Mouse (Mus musculus) R1 (cell line): ENCODE data around the gene Ptpn7.

Experiments used
- DNase-seq: peaks from one replicate; pipeline ENCODE4 v3.0.0-alpha.2; 2018; ENCODE audit warnings: low read depth, low spot score

Gene Ptpn7

GRCm38 (mm10) chr1:135158633-135159032, 26.1 kb downstream of the Ptpn7 start:
- DNase-seq, result no peak

- no peak for DNase-seq
These were observed 26.6 kb downstream of the Ptpn7 start for GRCm38 (mm10) chr1:135159074-135159473.

- no peak for DNase-seq
These were observed 27.1 kb downstream of the Ptpn7 start for GRCm38 (mm10) chr1:135159556-135160123.

- DNase-seq, result no peak
These were observed 28.0 kb downstream of the Ptpn7 start for GRCm38 (mm10) chr1:135160411-135161050.

GRCm38 (mm10) chr1:135162720-135163119, 30.2 kb downstream of the Ptpn7 start:
- DNase-seq, result no peak

GRCm38 (mm10) chr1:135167435-135167834, 34.9 kb downstream of the Ptpn7 start, which contains the start of gene Gpr37l1:
Gene Gpr37l1, minus strand, starts transcription at chr1:135167681.
- no peak for DNase-seq

GRCm38 (mm10) chr1:135168453-135169200, 36.1 kb downstream of the Ptpn7 start:
- no peak for DNase-seq

GRCm38 (mm10) chr1:135169556-135170224, 37.2 kb downstream of the Ptpn7 start:
- no peak for DNase-seq

GRCm38 (mm10) chr1:135170299-135170698, 37.8 kb downstream of the Ptpn7 start:
- peak; percentile 31 for DNase-seq

- no peak for DNase-seq
These were observed 38.7 kb downstream of the Ptpn7 start for GRCm38 (mm10) chr1:135171202-135171601.

- DNase-seq, result peak; percentile 84
These were observed 39.5 kb downstream of the Ptpn7 start for GRCm38 (mm10) chr1:135171984-135172383.

GRCm38 (mm10) chr1:135173311-135173710, 40.8 kb downstream of the Ptpn7 start:
- no peak for DNase-seq

- DNase-seq, result no peak
These were observed 42.7 kb downstream of the Ptpn7 start for GRCm38 (mm10) chr1:135175176-135175575.

- DNase-seq, result no peak
These were observed 45.2 kb downstream of the Ptpn7 start for GRCm38 (mm10) chr1:135177724-135178123.

GRCm38 (mm10) chr1:135178863-135179262, 46.4 kb downstream of the Ptpn7 start:
- DNase-seq, result no peak

- DNase-seq, result no peak
These were observed 48.3 kb downstream of the Ptpn7 start for GRCm38 (mm10) chr1:135180830-135181229.

- peak; percentile 55 for DNase-seq
These were observed 48.8 kb downstream of the Ptpn7 start for GRCm38 (mm10) chr1:135181275-135181674.

GRCm38 (mm10) chr1:135181880-135182623, 49.6 kb downstream of the Ptpn7 start:
- DNase-seq, result no peak

GRCm38 (mm10) chr1:135182975-135183374, 50.5 kb downstream of the Ptpn7 start:
- no peak for DNase-seq

- no peak for DNase-seq
These were observed 50.9 kb downstream of the Ptpn7 start for GRCm38 (mm10) chr1:135183448-135183847.

GRCm38 (mm10) chr1:135183941-135184570, 51.6 kb downstream of the Ptpn7 start:
- peak; percentile 37 for DNase-seq
